17 mouse cellular contexts compared by ENCODE assay signal in the genomic region with DNA sequence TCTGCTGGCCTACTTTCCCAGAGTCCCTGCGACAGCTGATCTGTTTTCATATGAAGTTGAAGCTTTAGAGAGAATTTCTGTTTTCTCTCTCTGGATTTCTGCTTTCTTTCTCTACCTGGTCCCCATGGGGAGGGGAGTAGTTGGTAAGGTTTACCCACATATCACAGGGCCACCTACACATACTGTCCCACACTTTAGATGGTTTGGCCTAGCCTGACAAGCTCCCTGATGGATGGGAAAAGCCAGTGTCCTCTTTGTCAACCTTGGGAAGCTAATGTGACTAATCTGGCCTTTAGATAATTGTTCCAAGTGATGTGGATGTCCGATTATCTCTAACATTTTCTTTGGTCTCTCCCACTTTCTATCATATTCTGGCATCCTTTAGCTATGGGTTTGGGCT. TPM values are rescaled to one million over a fixed set of nuclear protein-coding genes. Genes with fewer than 3 reads are reported as not detected.
A peak's percentile ranks its signal among the peaks of the same experiment; 100 is the strongest.
DNase-seq lines count a peak whose midpoint lies in the region; ATAC-seq and TF ChIP-seq lines count a peak whose summit lies in the region.
"Had no signal": no experiment of that assay in that cellular context is flagged by ENCODE, and none has a peak within 500 bp of the region (broad histone marks: within the 10 kb centered on the region; RNA-seq: fewer than 3 reads in every experiment).

No protein-coding gene starts in this region.

- no peak overlapping the region for H3K4me2 ChIP-seq in hindbrain, embryonic 12.5 days (replicated peaks)
- no peak overlapping the region for H3K4me2 ChIP-seq in forebrain, postnatal 0 days (ENCODE audit: low read depth)
- H3K4me2 ChIP-seq in midbrain, embryonic 16.5 days (ENCODE audit: low read length) = no peak overlapping the region
- H3K4me2 ChIP-seq: liver, embryonic 12.5 days; lung, embryonic 14.5 days; neural tube, embryonic 12.5 days had no signal

- H3K36me3 ChIP-seq in hindbrain, embryonic 12.5 days = no peaks in the 10 kb centered on the region
- H3K36me3 ChIP-seq in hindbrain, embryonic 10.5 days = no peaks in the 10 kb centered on the region
- H3K36me3 ChIP-seq in forebrain, postnatal 0 days (ENCODE audit: insufficient read depth) = peaks cover 6% of the 10 kb centered on the region
- H3K36me3 ChIP-seq in midbrain, embryonic 16.5 days (ENCODE audit: control insufficient read depth, insufficient read depth, low read length) = peaks cover 2% of the 10 kb centered on the region; the same call in 1 of the 2 replicates
- H3K36me3 ChIP-seq: embryonic facial prominence, embryonic 10.5 days; liver, embryonic 12.5 days; neural tube, embryonic 12.5 days had no signal

- H3K9me3 ChIP-seq in hindbrain, embryonic 12.5 days (replicated peaks) = no peaks in the 10 kb centered on the region
- H3K9me3 ChIP-seq in hindbrain, embryonic 10.5 days = no peaks in the 10 kb centered on the region
- H3K9me3 ChIP-seq in forebrain, postnatal 0 days (ENCODE audit: low read length) = no peaks in the 10 kb centered on the region
- H3K9me3 ChIP-seq in midbrain, embryonic 16.5 days (replicated peaks; ENCODE audit: control insufficient read depth, low read length, poor library complexity, severe bottlenecking) = no peaks in the 10 kb centered on the region
- H3K9me3 ChIP-seq: embryonic facial prominence, embryonic 10.5 days; liver, embryonic 12.5 days; neural tube, embryonic 12.5 days had no signal

- no peak for DNase-seq in hindbrain, embryonic 10.5 days (ENCODE audit: low spot score)
- no peak for DNase-seq in forebrain, postnatal 0 days
- DNase-seq in embryo, embryonic 10 days (ENCODE audit: low spot score) = no peak
- no peak for DNase-seq in frontal cortex, postnatal 14 days (ENCODE audit: low spot score in 2 of 2)
- DNase-seq: cerebellum, adult 9-10 months; gastrocnemius, postnatal 25 days; kidney, adult 8-10 months; left cerebral cortex, postnatal 4 days; lung, embryonic 14.5 days; lung, postnatal 4 days had no signal

- H3K4me3 ChIP-seq in hindbrain, embryonic 12.5 days = no peak overlapping the region
- H3K4me3 ChIP-seq in hindbrain, embryonic 10.5 days = no peak overlapping the region
- no peak overlapping the region for H3K4me3 ChIP-seq in cortical plate, adult 2 months (ENCODE audit: insufficient read depth, low read length)
- H3K4me3 ChIP-seq in forebrain, postnatal 0 days (ENCODE audit: low read depth, low read length) = no peak overlapping the region
- H3K4me3 ChIP-seq in midbrain, embryonic 16.5 days (ENCODE audit: low read depth, low read length) = no peak overlapping the region
- H3K4me3 ChIP-seq: embryonic facial prominence, embryonic 10.5 days; liver, embryonic 12.5 days; neural tube, embryonic 12.5 days had no signal

- no peaks in the 10 kb centered on the region for H3K27me3 ChIP-seq in hindbrain, embryonic 12.5 days
- no peaks in the 10 kb centered on the region for H3K27me3 ChIP-seq in hindbrain, embryonic 10.5 days (ENCODE audit: insufficient read depth, poor library complexity, severe bottlenecking)
- H3K27me3 ChIP-seq in forebrain, postnatal 0 days (ENCODE audit: insufficient read depth, low read length) = no peaks in the 10 kb centered on the region
- H3K27me3 ChIP-seq in midbrain, embryonic 16.5 days (ENCODE audit: control insufficient read depth, insufficient read depth, low read depth, low read length) = no peaks in the 10 kb centered on the region
- H3K27me3 ChIP-seq: liver, embryonic 12.5 days; neural tube, embryonic 12.5 days had no signal

- H3K4me1 ChIP-seq in hindbrain, embryonic 12.5 days = peaks cover 12% of the 10 kb centered on the region; the same call in 1 of the 2 replicates
- H3K4me1 ChIP-seq in hindbrain, embryonic 10.5 days (replicated peaks) = peaks cover 11% of the 10 kb centered on the region
- peaks cover 31% of the 10 kb centered on the region for H3K4me1 ChIP-seq in cortical plate, adult 2 months (ENCODE audit: control insufficient read depth, insufficient read depth, low read length)
- peaks cover 8% of the 10 kb centered on the region for H3K4me1 ChIP-seq in forebrain, postnatal 0 days (ENCODE audit: insufficient read depth)
- H3K4me1 ChIP-seq in midbrain, embryonic 16.5 days (ENCODE audit: control insufficient read depth, insufficient read depth, low read length) = peaks cover 22% of the 10 kb centered on the region
- H3K4me1 ChIP-seq: liver, embryonic 12.5 days had no signal

- no peak overlapping the region for H3K9ac ChIP-seq in hindbrain, embryonic 12.5 days
- 0 out of 2 replicates have a peak overlapping the region, but pooled peaks have one; percentile 18 for H3K9ac ChIP-seq in forebrain, postnatal 0 days
- no peak overlapping the region for H3K9ac ChIP-seq in midbrain, embryonic 16.5 days (ENCODE audit: low read depth, low read length)
- H3K9ac ChIP-seq: liver, embryonic 12.5 days; lung, embryonic 14.5 days; neural tube, embryonic 12.5 days had no signal

- WGBS in hindbrain, embryonic 12.5 days = 81% methylated on average over 2 of the region's 2 CpGs
- WGBS in hindbrain, embryonic 10.5 days = 92% methylated on average over 2 of the region's 2 CpGs
- WGBS in forebrain, postnatal 0 days = 92% methylated on average over 2 of the region's 2 CpGs
- 82% methylated on average over 2 of the region's 2 CpGs for WGBS in midbrain, embryonic 16.5 days

- TF ChIP-seq CTCF in cortical plate, adult 2 months (IDR thresholded peaks at IDR 0.05; ENCODE audit: extremely low read depth, insufficient read depth, low read length) = no peak
- no peak for TF ChIP-seq CTCF in forebrain, postnatal 0 days (IDR thresholded peaks at IDR 0.05; ENCODE audit: low read depth)

- no peak for ATAC-seq in hindbrain, embryonic 12.5 days (ENCODE audit: low FRiP score)
- ATAC-seq in forebrain, postnatal 0 days = no peak
- no peak for ATAC-seq in midbrain, embryonic 16.5 days
- ATAC-seq: liver, embryonic 12.5 days had no signal

- peak overlapping the region; percentile 75; the same call in 1 of the 2 replicates for H3K27ac ChIP-seq in hindbrain, embryonic 12.5 days
- H3K27ac ChIP-seq in hindbrain, embryonic 10.5 days = no peak overlapping the region
- H3K27ac ChIP-seq in cortical plate, adult 2 months (ENCODE audit: insufficient read depth, low read length) = peak overlapping the region; percentile 46; the same call in 1 of the 2 replicates
- H3K27ac ChIP-seq in forebrain, postnatal 0 days (ENCODE audit: low read depth, low read length) = peak overlapping the region; percentile 69
- H3K27ac ChIP-seq in midbrain, embryonic 16.5 days (ENCODE audit: low read length) = peak overlapping the region; percentile 76
- H3K27ac ChIP-seq: embryonic facial prominence, embryonic 10.5 days; liver, embryonic 12.5 days; neural tube, embryonic 12.5 days; stomach, postnatal 0 days had no signal

- no peak for TF ChIP-seq POLR2A in cortical plate, adult 2 months (IDR thresholded peaks at IDR 0.05; ENCODE audit: extremely low read depth, insufficient read depth, low read length)

RNA-seq across cellular contexts. Expression of a gene that starts 34.8 kb away (rescaled TPM):
- 17.4 and 20.9 TPM in 2 replicates for polyA plus RNA-seq in hindbrain, embryonic 12.5 days (2016; fragmentation: Nextera tagmentation; extraction: Ambion mirVana)
- polyA plus RNA-seq in hindbrain, embryonic 10.5 days (2016; fragmentation: Nextera tagmentation; extraction: Ambion mirVana) = 7.1 and 11.1 TPM in 2 replicates
- 135 and 136 TPM in 2 replicates for polyA plus RNA-seq in cortical plate, adult 2 months (2012; rRNA removed)
- total RNA-seq in forebrain, postnatal 0 days (2014; rRNA removed) = 152 and 170 TPM in 2 replicates
- polyA plus RNA-seq in forebrain, postnatal 0 days (2015; fragmentation: Nextera tagmentation; extraction: Ambion mirVana) = 97.8 and 98.2 TPM in 2 replicates
- 83.1 and 86.1 TPM in 2 replicates for polyA plus RNA-seq in midbrain, embryonic 16.5 days (2015; fragmentation: Nextera tagmentation; extraction: Ambion mirVana)
- total RNA-seq: gastrocnemius, postnatal 25 days had no signal
